Mouse (Mus musculus) kidney, embryonic 14.5 days (tissue): ENCODE results near the gene Ctns. TPM values are rescaled to one million over a fixed set of nuclear protein-coding genes. Genes with fewer than 3 reads are reported as not detected.

ENCODE experiments used
- ATAC-seq: fragments of 200-750 bp; cut with Nextera tagmentation; 2 replicates; pipeline ENCODE4 v1.8.0; 2017; ENCODE audit warnings: moderate number of reproducible peaks, mild to moderate bottlenecking, moderate TSS enrichment, moderate library complexity; ENCODE audit not compliant: low FRiP score, low TSS enrichment
- H3K27ac ChIP-seq: fragments of 300-500 bp; sonication (generic); 2 replicates; pipeline ENCODE4 v1.5.1; 2014; ENCODE audit warnings: low read depth, mild to moderate bottlenecking, low read length, moderate library complexity, mixed read lengths
- H3K27me3 ChIP-seq: fragments of 300-500 bp; sonication (generic); 2 replicates; pipeline ENCODE4 v1.6.1; 2014; ENCODE audit warnings: mild to moderate bottlenecking, low read length; ENCODE audit not compliant: control insufficient read depth, insufficient read depth
- H3K36me3 ChIP-seq: fragments of 300-500 bp; sonication (generic); 2 replicates; pipeline ENCODE4 v1.6.1; 2014; ENCODE audit warnings: low read length, mixed read lengths; ENCODE audit not compliant: control insufficient read depth, insufficient read depth
- H3K4me1 ChIP-seq: fragments of 300-500 bp; sonication (generic); 2 replicates; pipeline ENCODE4 v1.6.1; 2014; ENCODE audit warnings: low read length, mixed read lengths; ENCODE audit not compliant: control insufficient read depth, insufficient read depth
- H3K4me2 ChIP-seq: fragments of 300-500 bp; sonication (generic); replicated peaks from 2 replicates; pipeline ENCODE4 v1.6.1; 2014; ENCODE audit warnings: low read depth, mild to moderate bottlenecking, low read length
- H3K4me3 ChIP-seq: fragments of 300-500 bp; sonication (generic); 2 replicates; pipeline ENCODE4 v1.5.1; 2014; ENCODE audit warnings: mild to moderate bottlenecking, low read length
- H3K9ac ChIP-seq: fragments of 300-500 bp; sonication (generic); 2 replicates; pipeline ENCODE4 v1.6.1; 2014; ENCODE audit warnings: low read depth, mild to moderate bottlenecking, low read length, moderate library complexity
- H3K9me3 ChIP-seq: fragments of 300-500 bp; sonication (generic); 2 replicates; pipeline ENCODE4 v1.6.1; 2016; ENCODE audit warnings: low read length; ENCODE audit not compliant: control insufficient read depth
- WGBS: fragments of 180-500 bp; shearing (Covaris S2); extraction: QIAGEN DNeasy Blood & Tissue Kit; methylation state at CpG from one replicate; pipeline ENCODE4 v1.1.7; 2014; 5-methylcytosine and 5-hydroxymethylcytosine counted together
- polyA plus RNA-seq: library from polyadenylated mRNA; unstranded; fragments of >200 nt; fragmentation: Nextera tagmentation; extraction: Ambion mirVana; gene quantifications from 2 replicates; pipeline ENCODE4 v1.2.1, GENCODE M21; 2014

Gene Ctns
- polyA plus RNA-seq, 1 experiment from 2014 or later, result 19.5 TPM

GRCm38 (mm10) chr11:73177509-73177875, 21.4 kb downstream of the Ctns start:
- Histone ChIP-seq H3K27me3 (no peaks in the 10 kb centered on the region), H3K9ac (peak overlapping the region; percentile 92), H3K4me1 (peaks cover 24% of the 10 kb centered on the region), H3K4me2 (peak overlapping the region; percentile 73), H3K27ac (peak overlapping the region; percentile 95), H3K9me3 (no peaks in the 10 kb centered on the region), H3K4me3 (peak overlapping the region; percentile 98), H3K36me3 (peaks cover 19% of the 10 kb centered on the region)
- 0% methylated on average over 28 of the region's 28 CpGs for WGBS
- ATAC-seq, result peak; percentile 85

- under 1% methylated on average over 81 of the region's 81 CpGs for WGBS
These were observed 22.0 kb downstream of the Ctns start, which contains the start of the genes Emc6 and Tax1bp3 for GRCm38 (mm10) chr11:73176608-73177508. Gene Emc6, minus strand, starts transcription at chr11:73177037. Gene Tax1bp3, plus strand, starts transcription at chr11:73177083.

GRCm38 (mm10) chr11:73176186-73176585, 22.7 kb downstream of the Ctns start:
- Histone ChIP-seq H3K9me3 (no peaks in the 10 kb centered on the region), H3K27me3 (no peaks in the 10 kb centered on the region), H3K4me1 (peaks cover 27% of the 10 kb centered on the region), H3K36me3 (peaks cover 15% of the 10 kb centered on the region), H3K4me2 (peak overlapping the region; percentile 82), H3K27ac (peak overlapping the region; percentile 88), H3K9ac (peak overlapping the region; percentile 92), H3K4me3 (peak overlapping the region; percentile 98)
- WGBS, result 1% methylated on average over 15 of the region's 15 CpGs
- no peak for ATAC-seq

More at GRCm38 (mm10) chr11:73176608-73177508, 22.0 kb downstream of the Ctns start, which contains the start of the genes Emc6 and Tax1bp3:
- Histone ChIP-seq H3K4me2 (peak within 1 kb of the TSS; percentile 82), H3K4me3 (peak within 1 kb of the TSS; percentile 98), H3K27ac (peak within 1 kb of the TSS; percentile 95), H3K9ac (peak within 1 kb of the TSS; percentile 92), H3K9me3 (no peaks in the 10 kb centered on the region), H3K4me1 (peaks cover 27% of the 10 kb centered on the region), H3K27me3 (no peaks in the 10 kb centered on the region), H3K36me3 (peaks cover 15% of the 10 kb centered on the region)
- peak; percentile 98 for ATAC-seq

GRCm38 (mm10) chr11:73175612-73176011, 23.2 kb downstream of the Ctns start:
- no peaks in the 10 kb centered on the region for H3K27me3 ChIP-seq
- no peaks in the 10 kb centered on the region for H3K9me3 ChIP-seq
- WGBS, result 35% methylated on average over 8 of the region's 8 CpGs
- ATAC-seq, result no peak
- H3K36me3 ChIP-seq, result peaks cover 19% of the 10 kb centered on the region
- peak overlapping the region; percentile 82 for H3K4me2 ChIP-seq
- H3K4me1 ChIP-seq, result peaks cover 27% of the 10 kb centered on the region
- no peak overlapping the region for H3K27ac ChIP-seq
- peak overlapping the region; percentile 98 for H3K4me3 ChIP-seq
- H3K9ac ChIP-seq, result peak overlapping the region; percentile 92; the same call in 1 of the 2 replicates

- Histone ChIP-seq H3K4me1 (peaks cover 18% of the 10 kb centered on the region), H3K27ac (no peak overlapping the region; the same call in 1 of the 2 replicates), H3K36me3 (peaks cover 16% of the 10 kb centered on the region), H3K9me3 (no peaks in the 10 kb centered on the region), H3K27me3 (no peaks in the 10 kb centered on the region), H3K9ac (no peak overlapping the region), H3K4me3 (no peak overlapping the region), H3K4me2 (no peak overlapping the region)
- 63% methylated on average over 5 of the region's 5 CpGs for WGBS
- no peak for ATAC-seq
These were observed 26.7 kb downstream of the Ctns start for GRCm38 (mm10) chr11:73172186-73172585.

- ATAC-seq, result no peak
These were observed 29.6 kb downstream of the Ctns start for GRCm38 (mm10) chr11:73169231-73169630.

GRCm38 (mm10) chr11:73168576-73168975, 30.3 kb downstream of the Ctns start:
- no peak for ATAC-seq
- H3K4me3 ChIP-seq, result no peak overlapping the region
- no peak overlapping the region for H3K27ac ChIP-seq
- H3K4me1 ChIP-seq, result 0 out of 2 replicates have a peak, but pooled peaks cover 3% of the 10 kb centered on the region
- WGBS, result 81% methylated on average over 6 of the region's 6 CpGs
- H3K4me2 ChIP-seq, result no peak overlapping the region
- no peaks in the 10 kb centered on the region for H3K9me3 ChIP-seq
- no peak overlapping the region for H3K9ac ChIP-seq
- peaks cover 5% of the 10 kb centered on the region; the same call in 1 of the 2 replicates for H3K36me3 ChIP-seq
- H3K27me3 ChIP-seq, result no peaks in the 10 kb centered on the region

More at GRCm38 (mm10) chr11:73169231-73169630, 29.6 kb downstream of the Ctns start:
- WGBS, result 46% methylated on average over 4 of the region's 4 CpGs
- Histone ChIP-seq H3K4me3 (no peak overlapping the region), H3K9ac (no peak overlapping the region), H3K4me2 (no peak overlapping the region), H3K36me3 (peaks cover 9% of the 10 kb centered on the region; the same call in 1 of the 2 replicates), H3K4me1 (0 out of 2 replicates have a peak, but pooled peaks cover 3% of the 10 kb centered on the region), H3K27ac (no peak overlapping the region), H3K9me3 (no peaks in the 10 kb centered on the region), H3K27me3 (no peaks in the 10 kb centered on the region)

- WGBS, result 82% methylated on average over 8 of the region's 8 CpGs
- no peak overlapping the region for H3K9ac ChIP-seq
- H3K36me3 ChIP-seq, result peaks cover 5% of the 10 kb centered on the region; the same call in 1 of the 2 replicates
- no peaks in the 10 kb centered on the region for H3K9me3 ChIP-seq
- ATAC-seq, result 0 out of 2 replicates have a peak, but pooled peaks have one; percentile 16
- H3K4me3 ChIP-seq, result no peak overlapping the region
- H3K4me1 ChIP-seq, result 0 out of 2 replicates have a peak, but pooled peaks cover 3% of the 10 kb centered on the region
- no peaks in the 10 kb centered on the region for H3K27me3 ChIP-seq
- no peak overlapping the region for H3K4me2 ChIP-seq
- H3K27ac ChIP-seq, result no peak overlapping the region
These were observed 30.8 kb downstream of the Ctns start for GRCm38 (mm10) chr11:73168071-73168470.

GRCm38 (mm10) chr11:73162284-73162683, 36.6 kb downstream of the Ctns start:
- H3K4me2 ChIP-seq, result no peak overlapping the region
- no peak for ATAC-seq

More at GRCm38 (mm10) chr11:73162284-73162683, 36.6 kb downstream of the Ctns start:
- Histone ChIP-seq H3K27ac (no peak overlapping the region), H3K9ac (no peak overlapping the region), H3K4me3 (no peak overlapping the region), H3K9me3 (no peaks in the 10 kb centered on the region), H3K27me3 (peaks cover 11% of the 10 kb centered on the region), H3K36me3 (no peaks in the 10 kb centered on the region), H3K4me1 (peaks cover 6% of the 10 kb centered on the region; the same call in 1 of the 2 replicates)
- 49% methylated on average over 5 of the region's 5 CpGs for WGBS
